Mouse (Mus musculus) lung, postnatal 0 days (tissue): Measurements from ENCODE around the gene Gls2.

ENCODE experiments used
- CTCF ChIP-seq: IDR thresholded peaks from 2 replicates; pipeline ENCODE4 v1.5.1; 2016; ENCODE audit warnings: antibody characterized with exemption, mild to moderate bottlenecking
- EP300 ChIP-seq: IDR thresholded peaks from 2 replicates; pipeline ENCODE4 v1.6.1; 2016; ENCODE audit warnings: antibody characterized with exemption, mild to moderate bottlenecking, control low read depth

GRCm38 (mm10) chr10:128150941-128151340 is 43.3 kb upstream of the Gls2 start:
- TF ChIP-seq CTCF, result no peak
- no peak; the same call in 1 of the 2 replicates for TF ChIP-seq EP300
